Mouse (Mus musculus) macrophage (primary cell): Measurements from ENCODE around the gene Hhip. TPM values are rescaled to one million over a fixed set of nuclear protein-coding genes. Genes with fewer than 3 reads are reported as not detected.
"Not testable (repeated sequence)": the region's sequence is repeated elsewhere in the genome, so short reads cannot be mapped to it uniquely, and the experiment has no call there.

Experiments
- H3K27ac ChIP-seq: fragments of 350-480 bp; formaldehyde crosslinking; 2 replicates; pipeline ENCODE4 v1.9.0; 2021
- H3K36me3 ChIP-seq: fragments of 350-480 bp; formaldehyde crosslinking; 2 replicates; pipeline ENCODE4 v1.9.0; 2021; ENCODE audit errors: inconsistent target
- H3K4me3 ChIP-seq: fragments of 350-480 bp; formaldehyde crosslinking; 2 replicates; pipeline ENCODE4 v1.9.0; 2021; ENCODE audit errors: inconsistent target
- H3K79me2 ChIP-seq: fragments of 350-480 bp; formaldehyde crosslinking; 2 replicates; pipeline ENCODE4 v1.9.0; 2021; ENCODE audit errors: inconsistent target
- WGBS: methylation state at CpG from one replicate; pipeline ENCODE4 v1.1.7; 2026; ENCODE audit warnings: inconsistent platforms; ENCODE audit not compliant: missing documents; 5-methylcytosine and 5-hydroxymethylcytosine counted together
- polyA plus RNA-seq: library from polyadenylated mRNA; stranded (reverse); fragments of 250-400 nt; gene quantifications from 3 replicates; pipeline ENCODE4 v1.2.4, GENCODE M21; 2018; ENCODE audit warnings: inconsistent platforms

The Hhip gene
- polyA plus RNA-seq, 1 experiment from 2014 or later, result not detected

GRCm38 (mm10) chr8:80031330-80032293 is 26.2 kb downstream of the Hhip start:
- no peaks in the 10 kb centered on the region for H3K79me2 ChIP-seq
- H3K4me3 ChIP-seq, result no peak overlapping the region
- no peaks in the 10 kb centered on the region for H3K36me3 ChIP-seq
- WGBS, result 84% methylated on average over 15 of the region's 15 CpGs
- H3K27ac ChIP-seq, result no peak overlapping the region

GRCm38 (mm10) chr8:80029631-80030030 is 28.2 kb downstream of the Hhip start:
- no peaks in the 10 kb centered on the region for H3K79me2 ChIP-seq
- H3K27ac ChIP-seq, result no peak overlapping the region
- WGBS, result 96% methylated on average over 6 of the region's 6 CpGs
- no peaks in the 10 kb centered on the region for H3K36me3 ChIP-seq
- no peak overlapping the region for H3K4me3 ChIP-seq

GRCm38 (mm10) chr8:80020469-80020868 is 37.3 kb downstream of the Hhip start:
- H3K27ac ChIP-seq, result no peak overlapping the region
- H3K4me3 ChIP-seq, result no peak overlapping the region
- 93% methylated on average over 5 of the region's 5 CpGs for WGBS
- H3K36me3 ChIP-seq, result no peaks in the 10 kb centered on the region
- no peaks in the 10 kb centered on the region for H3K79me2 ChIP-seq

- Histone ChIP-seq H3K79me2 (no peaks in the 10 kb centered on the region), H3K36me3 (no peaks in the 10 kb centered on the region), H3K27ac (no peak overlapping the region), H3K4me3 (no peak overlapping the region)
- 100% methylated on average over 2 of the region's 2 CpGs for WGBS
Observed at GRCm38 (mm10) chr8:80015818-80016217, 42.0 kb downstream of the Hhip start.

GRCm38 (mm10) chr8:80004421-80004820 is 53.4 kb downstream of the Hhip start:
- H3K27ac ChIP-seq, result no peak overlapping the region
- 86% methylated on average over 5 of the region's 5 CpGs for WGBS

GRCm38 (mm10) chr8:80002313-80002712 is 55.5 kb downstream of the Hhip start:
- Histone ChIP-seq H3K4me3 (no peak overlapping the region), H3K27ac (no peak overlapping the region), H3K79me2 (no peaks in the 10 kb centered on the region), H3K36me3 (no peaks in the 10 kb centered on the region)
- 92% methylated on average over 5 of the region's 5 CpGs for WGBS

More at GRCm38 (mm10) chr8:80004421-80004820, 53.4 kb downstream of the Hhip start:
- H3K4me3 ChIP-seq, result no peak overlapping the region
- no peaks in the 10 kb centered on the region for H3K36me3 ChIP-seq
- H3K79me2 ChIP-seq, result no peaks in the 10 kb centered on the region

- H3K79me2 ChIP-seq, result no peaks in the 10 kb centered on the region
- H3K36me3 ChIP-seq, result no peaks in the 10 kb centered on the region
- no peak overlapping the region for H3K4me3 ChIP-seq
- H3K27ac ChIP-seq, result no peak overlapping the region
- WGBS, result 80% methylated on average over 6 of the region's 6 CpGs
Observed at GRCm38 (mm10) chr8:79995075-79995474, 62.7 kb downstream of the Hhip start.

- no peak overlapping the region for H3K27ac ChIP-seq
- no peaks in the 10 kb centered on the region for H3K79me2 ChIP-seq
- 90% methylated on average over 1 of the region's 1 CpGs for WGBS
- H3K4me3 ChIP-seq, result no peak overlapping the region
- no peaks in the 10 kb centered on the region for H3K36me3 ChIP-seq
Observed at GRCm38 (mm10) chr8:79993507-79993906, 64.3 kb downstream of the Hhip start.

GRCm38 (mm10) chr8:79992121-79992848 is 65.5 kb downstream of the Hhip start:
- WGBS, result 86% methylated on average over 9 of the region's 9 CpGs
- Histone ChIP-seq H3K79me2 (no peaks in the 10 kb centered on the region), H3K4me3 (no peak overlapping the region), H3K27ac (no peak overlapping the region), H3K36me3 (no peaks in the 10 kb centered on the region)

- WGBS, result 92% methylated on average over 1 of the region's 2 CpGs
- H3K27ac ChIP-seq, result not testable (repeated sequence)
Observed at GRCm38 (mm10) chr8:79991420-79991819, 66.4 kb downstream of the Hhip start.

GRCm38 (mm10) chr8:79984946-79985345 is 72.9 kb downstream of the Hhip start:
- Histone ChIP-seq H3K4me3 (no peak overlapping the region), H3K36me3 (no peaks in the 10 kb centered on the region), H3K27ac (no peak overlapping the region), H3K79me2 (no peaks in the 10 kb centered on the region)
- 82% methylated on average over 2 of the region's 2 CpGs for whole genome bisulfite sequencing

More at GRCm38 (mm10) chr8:79991420-79991819, 66.4 kb downstream of the Hhip start:
- H3K79me2 ChIP-seq, H3K4me3 ChIP-seq, H3K36me3 ChIP-seq: not testable (repeated sequence)

- Histone ChIP-seq H3K79me2 (no peaks in the 10 kb centered on the region), H3K36me3 (no peaks in the 10 kb centered on the region), H3K4me3 (no peak overlapping the region), H3K27ac (no peak overlapping the region)
- WGBS, result 87% methylated on average over 4 of the region's 4 CpGs
Observed at GRCm38 (mm10) chr8:79982144-79982543, 75.7 kb downstream of the Hhip start.

- H3K4me3 ChIP-seq, result no peak overlapping the region
Observed at GRCm38 (mm10) chr8:79966159-79966558, 91.6 kb downstream of the Hhip start.

GRCm38 (mm10) chr8:79952857-79953256 is 104.9 kb downstream of the Hhip start:
- no peak overlapping the region for H3K4me3 ChIP-seq
- 0% methylated on average over 2 of the region's 3 CpGs for WGBS
- H3K36me3 ChIP-seq, result no peaks in the 10 kb centered on the region
- H3K79me2 ChIP-seq, result no peaks in the 10 kb centered on the region
- no peak overlapping the region for H3K27ac ChIP-seq

More at GRCm38 (mm10) chr8:79966159-79966558, 91.6 kb downstream of the Hhip start:
- Histone ChIP-seq H3K27ac (no peak overlapping the region), H3K36me3 (no peaks in the 10 kb centered on the region), H3K79me2 (no peaks in the 10 kb centered on the region)
- 73% methylated on average over 6 of the region's 6 CpGs for WGBS

GRCm38 (mm10) chr8:79950376-79950775 is 107.4 kb downstream of the Hhip start:
- H3K79me2 ChIP-seq, result no peaks in the 10 kb centered on the region
- 87% methylated on average over 3 of the region's 3 CpGs for WGBS
- H3K4me3 ChIP-seq, result no peak overlapping the region
- H3K27ac ChIP-seq, result no peak overlapping the region
- H3K36me3 ChIP-seq, result no peaks in the 10 kb centered on the region
